Mouse (Mus musculus) CH12F3 (cell line): ENCODE results near the gene Cyb5r3.
"Not testable (repeated sequence)": the region's sequence is repeated elsewhere in the genome, so short reads cannot be mapped to it uniquely, and the experiment has no call there.

ENCODE experiments used
- in situ Hi-C: fragments of 300-500 bp; cut with MboI; formaldehyde crosslinking; loops from 2 replicates; pipeline ENCODE4 v1.14.3; 2020; ENCODE audit warnings: low sequenced_read_pairs

Gene Cyb5r3

GRCm38 (mm10) chr15:83150694-83151093 is 21.7 kb downstream of the Cyb5r3 start:
- in situ Hi-C loops, result no loop called here

GRCm38 (mm10) chr15:83150073-83150442 is 22.3 kb downstream of the Cyb5r3 start:
- in situ Hi-C loops, result no loop called here

- in situ Hi-C loops, result no loop called here
Measured at GRCm38 (mm10) chr15:83149196-83150072, 23.0 kb downstream of the Cyb5r3 start, which contains the start of gene Poldip3. Gene Poldip3, minus strand, starts transcription at chr15:83149384.

GRCm38 (mm10) chr15:83148801-83149195 is 23.6 kb downstream of the Cyb5r3 start:
- in situ Hi-C loops, result no loop called here

DNA sequence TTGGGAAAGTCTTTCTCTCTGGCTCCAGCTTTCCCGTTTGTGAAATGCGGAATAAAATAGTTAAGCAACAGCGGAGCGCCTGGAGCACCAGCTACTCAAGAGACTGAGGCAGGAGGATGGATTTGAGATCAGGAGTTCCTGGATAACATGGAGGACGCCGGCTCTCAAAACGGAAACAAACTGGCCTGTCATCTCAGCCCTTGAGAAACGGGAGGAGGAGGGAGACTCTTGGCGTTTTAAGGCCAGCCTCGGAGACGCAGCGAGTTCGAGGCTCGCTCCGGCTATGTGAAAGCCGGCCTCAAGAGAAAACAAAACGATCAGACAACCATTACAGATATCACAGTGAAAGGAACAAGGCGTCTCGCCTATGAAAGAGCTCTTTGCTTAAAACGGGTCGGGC is 24.0 kb downstream of the Cyb5r3 start:
- in situ Hi-C loops, result no loop called here

- in situ Hi-C loops, result no loop called here
Measured at GRCm38 (mm10) chr15:83145541-83145940, 26.9 kb downstream of the Cyb5r3 start.

DNA sequence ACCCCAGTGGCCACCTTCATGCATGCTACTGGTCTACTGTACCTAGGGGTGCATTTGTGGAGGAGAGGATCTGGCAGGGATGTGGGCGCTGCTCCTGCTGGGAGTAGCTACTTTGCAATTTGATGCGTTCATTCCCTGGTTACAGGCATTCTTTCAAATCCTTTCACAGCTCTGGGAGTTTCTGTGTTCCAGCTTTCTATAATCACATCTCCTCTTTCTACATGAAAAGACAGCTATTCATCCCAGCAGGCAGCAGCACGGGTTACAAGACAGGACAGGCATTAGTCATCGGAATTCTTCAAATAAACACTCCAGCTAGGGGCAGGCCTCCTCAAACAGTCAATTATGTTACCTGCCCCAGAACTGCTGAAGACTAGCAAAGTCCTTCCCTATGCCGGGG is 29.5 kb downstream of the Cyb5r3 start:
- in situ Hi-C loops, result no loop called here

DNA sequence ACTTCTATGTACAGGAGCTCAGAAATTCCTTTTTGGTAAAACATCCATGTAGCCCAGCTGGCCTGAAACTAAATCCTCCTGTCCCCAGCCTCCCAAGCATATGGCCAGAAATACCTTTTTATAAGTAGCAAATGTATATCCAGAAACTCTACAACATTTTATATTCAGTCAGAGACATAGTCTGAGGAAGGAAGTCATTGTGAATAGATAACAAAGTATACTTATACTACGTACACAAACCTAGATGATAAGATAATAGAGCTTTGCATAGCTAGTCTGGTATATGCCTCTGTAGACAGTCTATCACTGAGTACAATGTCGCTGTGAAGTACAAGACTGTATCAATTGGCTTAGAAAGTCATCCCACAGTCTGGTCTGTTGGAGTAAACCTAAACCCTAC is 36.7 kb downstream of the Cyb5r3 start:
- in situ Hi-C loops, result no loop called here

GRCm38 (mm10) chr15:83134671-83135070 is 37.7 kb downstream of the Cyb5r3 start:
- in situ Hi-C loops, result no loop called here

- in situ Hi-C loops, result no loop called here
Measured at GRCm38 (mm10) chr15:83129530-83130231, 42.7 kb downstream of the Cyb5r3 start.

GRCm38 (mm10) chr15:83127037-83127436 is 45.4 kb downstream of the Cyb5r3 start:
- in situ Hi-C loops, result not testable (repeated sequence)

- in situ Hi-C loops, result no loop called here
Measured at GRCm38 (mm10) chr15:83126582-83126981, 45.8 kb downstream of the Cyb5r3 start.

GRCm38 (mm10) chr15:83124625-83125024 is 47.8 kb downstream of the Cyb5r3 start:
- in situ Hi-C loops, result no loop called here

- in situ Hi-C loops, result no loop called here
Measured at GRCm38 (mm10) chr15:83122566-83123145, 49.7 kb downstream of the Cyb5r3 start, which contains the start of gene Rrp7a. Gene Rrp7a, minus strand, starts transcription at chr15:83122801.

- in situ Hi-C loops, result no loop called here
Measured at GRCm38 (mm10) chr15:83121709-83122565, 50.5 kb downstream of the Cyb5r3 start.

GRCm38 (mm10) chr15:83118360-83118759 is 54.0 kb downstream of the Cyb5r3 start:
- in situ Hi-C loops, result no loop called here

- in situ Hi-C loops, result no loop called here
Measured at GRCm38 (mm10) chr15:83115071-83115470, 57.3 kb downstream of the Cyb5r3 start.

DNA sequence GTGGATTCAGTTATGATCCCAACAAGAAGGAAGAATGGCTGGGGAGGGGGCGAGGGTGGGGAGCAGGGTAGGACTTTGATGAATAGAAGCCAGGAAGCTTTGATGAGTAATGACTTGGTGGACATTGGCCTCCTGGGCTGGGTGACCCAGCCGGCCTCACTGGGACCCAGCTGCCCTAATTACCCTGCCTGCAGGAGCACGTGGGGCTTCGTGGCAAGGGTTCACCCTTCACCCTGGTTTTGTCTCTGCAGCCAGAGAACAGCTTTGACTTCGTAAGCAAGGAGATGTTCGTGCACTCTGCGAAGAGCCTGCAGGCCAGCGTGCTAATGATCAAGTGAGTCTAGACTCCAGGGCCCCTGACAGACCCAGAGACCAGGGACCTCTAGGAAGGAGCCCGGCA is 58.3 kb downstream of the Cyb5r3 start:
- in situ Hi-C loops, result no loop called here

- in situ Hi-C loops, result no loop called here
Measured at GRCm38 (mm10) chr15:83112898-83113297, 59.5 kb downstream of the Cyb5r3 start.

- in situ Hi-C loops, result no loop called here
Measured at GRCm38 (mm10) chr15:83111874-83112273, 60.5 kb downstream of the Cyb5r3 start.

- in situ Hi-C loops, result no loop called here
Measured at GRCm38 (mm10) chr15:83111290-83111689, 61.1 kb downstream of the Cyb5r3 start.
